Mouse (Mus musculus): ENCODE data around the gene Caly. TPM values are rescaled to one million over a fixed set of nuclear protein-coding genes. Genes with fewer than 3 reads are reported as not detected.

Caly gene
- 10 to 100 TPM; 10.8 to 12.9 TPM for total RNA-seq (2021)
- long read RNA-seq, experiment 1, partial matches to known transcripts = 0 of 5 reads
- long read RNA-seq, experiment 1, other reads (novel, unspliced or antisense) = 2 of 5 reads
- long read RNA-seq, experiment 2, transcript Caly-204 (6 exons, 975 nt) = major isoform, 10 of 16 reads
- long read RNA-seq, experiment 2, partial matches to known transcripts = 2 of 16 reads
- long read RNA-seq, experiment 2, other reads (novel, unspliced or antisense) = 2 of 16 reads

GRCm38 (mm10) chr7:140082242-140082678 is at the start of gene Caly:
TSS of gene Caly (minus strand) at chr7:140082548.
- DNase-seq (ENCODE audit: low spot score in 2 of 2) = no peak

- no peak for DNase-seq (ENCODE audit: low spot score in 2 of 2)
These were observed 45.6 kb upstream of the Caly start for GRCm38 (mm10) chr7:140127911-140128310.

- DNase-seq (ENCODE audit: low spot score in 2 of 2) = no peak
These were observed 44.6 kb upstream of the Caly start for GRCm38 (mm10) chr7:140126934-140127333.

- no peak for DNase-seq (ENCODE audit: low spot score in 2 of 2)
These were observed 43.6 kb upstream of the Caly start for GRCm38 (mm10) chr7:140126022-140126350.

- DNase-seq (ENCODE audit: low spot score in 2 of 2) = peak; percentile 76 to 89
These were observed 43.1 kb upstream of the Caly start for GRCm38 (mm10) chr7:140125278-140126021.

- DNase-seq (ENCODE audit: low spot score in 2 of 2) = no peak
These were observed 42.0 kb upstream of the Caly start for GRCm38 (mm10) chr7:140124382-140124781.

- DNase-seq (ENCODE audit: low spot score in 2 of 2) = no peak
These were observed 40.4 kb upstream of the Caly start for GRCm38 (mm10) chr7:140122765-140123164.

GRCm38 (mm10) chr7:140121338-140121910 is 39.1 kb upstream of the Caly start:
- no peak for DNase-seq (ENCODE audit: low spot score in 2 of 2)

GRCm38 (mm10) chr7:140120484-140120883 is 38.1 kb upstream of the Caly start:
- no peak for DNase-seq (ENCODE audit: low spot score in 2 of 2)

GRCm38 (mm10) chr7:140116329-140117054 is 34.1 kb upstream of the Caly start, which contains the start of gene Echs1:
TSS of gene Echs1 (minus strand) at chr7:140116476.
- peak; percentile 77 to 90 for DNase-seq (ENCODE audit: low spot score in 2 of 2)

GRCm38 (mm10) chr7:140115583-140116328 is 33.4 kb upstream of the Caly start, which contains the start of gene Paox:
TSS of gene Paox (plus strand) at chr7:140115799.
- no peak for DNase-seq (ENCODE audit: low spot score in 2 of 2)

GRCm38 (mm10) chr7:140111943-140112342 is 29.6 kb upstream of the Caly start:
- DNase-seq (ENCODE audit: low spot score in 2 of 2) = no peak

- no peak for DNase-seq (ENCODE audit: low spot score in 2 of 2)
These were observed 21.7 kb upstream of the Caly start for GRCm38 (mm10) chr7:140104009-140104408.

GRCm38 (mm10) chr7:140101993-140102860 is 19.9 kb upstream of the Caly start, which contains the start of gene Fuom:
TSS of gene Fuom (minus strand) at chr7:140102441.
- peak; percentile 76 to 88 for DNase-seq (ENCODE audit: low spot score in 2 of 2)

- DNase-seq (ENCODE audit: low spot score in 2 of 2) = no peak
These were observed 19.1 kb upstream of the Caly start for GRCm38 (mm10) chr7:140101498-140101897.

GRCm38 (mm10) chr7:140098466-140098865 is 16.1 kb upstream of the Caly start:
- DNase-seq (ENCODE audit: low spot score in 2 of 2) = no peak

- DNase-seq (ENCODE audit: low spot score in 2 of 2) = no peak
These were observed 13.7 kb upstream of the Caly start for GRCm38 (mm10) chr7:140096055-140096454.

- DNase-seq (ENCODE audit: low spot score in 2 of 2) = no peak
These were observed 13.2 kb upstream of the Caly start for GRCm38 (mm10) chr7:140095556-140095955.

- DNase-seq (ENCODE audit: low spot score in 2 of 2) = no peak
These were observed 12.6 kb upstream of the Caly start for GRCm38 (mm10) chr7:140094954-140095353.

Data from adrenal gland, postnatal 4 days (tissue).